Mouse (Mus musculus): Measurements from ENCODE around the gene Hist1h1c.
"Not testable (repeated sequence)": the region's sequence is repeated elsewhere in the genome, so short reads cannot be mapped to it uniquely, and the experiment has no call there.

The Hist1h1c gene

GRCm38 (mm10) chr13:23738677-23739068 lies at the start of gene Hist1h1c:
TSS of gene Hist1h1c (plus strand) at chr13:23738808.
- peak; percentile 86 to 89 for DNase-seq

- DNase-seq = no peak
These were observed 49.7 kb upstream of the Hist1h1c start for GRCm38 (mm10) chr13:23688956-23689355.

GRCm38 (mm10) chr13:23689459-23689858 lies 49.1 kb upstream of the Hist1h1c start:
- no peak for DNase-seq

GRCm38 (mm10) chr13:23693856-23694440 lies 44.7 kb upstream of the Hist1h1c start:
- no peak for DNase-seq

GRCm38 (mm10) chr13:23694956-23695355 lies 43.7 kb upstream of the Hist1h1c start:
- DNase-seq = no peak

GRCm38 (mm10) chr13:23695514-23695913 lies 43.1 kb upstream of the Hist1h1c start, which contains the start of gene Hist1h1t:
TSS of gene Hist1h1t (plus strand) at chr13:23695814.
- DNase-seq = no peak

GRCm38 (mm10) chr13:23696061-23696474 lies 42.5 kb upstream of the Hist1h1c start:
- DNase-seq = no peak

GRCm38 (mm10) chr13:23697491-23698299 lies 40.9 kb upstream of the Hist1h1c start:
- DNase-seq = peak in 1 of 2 experiments; percentile 61

- DNase-seq = peak; percentile 95 to 98
These were observed 40.3 kb upstream of the Hist1h1c start, which contains the start of gene Hist1h4c for GRCm38 (mm10) chr13:23698300-23698693. TSS of gene Hist1h4c (minus strand) at chr13:23698454.

- DNase-seq = no peak
These were observed 39.6 kb upstream of the Hist1h1c start for GRCm38 (mm10) chr13:23698996-23699395.

GRCm38 (mm10) chr13:23699767-23700166 lies 38.8 kb upstream of the Hist1h1c start:
- DNase-seq = no peak

- DNase-seq = peak; percentile 54 to 65
These were observed 37.7 kb upstream of the Hist1h1c start for GRCm38 (mm10) chr13:23700786-23701520.

- no peak for DNase-seq
These were observed 36.4 kb upstream of the Hist1h1c start for GRCm38 (mm10) chr13:23702220-23702619.

GRCm38 (mm10) chr13:23702801-23703200 lies 35.8 kb upstream of the Hist1h1c start:
- DNase-seq = not testable (repeated sequence)

- no peak for DNase-seq
These were observed 32.8 kb upstream of the Hist1h1c start for GRCm38 (mm10) chr13:23705751-23706356.

GRCm38 (mm10) chr13:23706771-23707170 lies 31.8 kb upstream of the Hist1h1c start:
- DNase-seq = no peak

GRCm38 (mm10) chr13:23708041-23708440 lies 30.6 kb upstream of the Hist1h1c start:
- no peak for DNase-seq

GRCm38 (mm10) chr13:23708654-23709053 lies 30.0 kb upstream of the Hist1h1c start:
- no peak for DNase-seq

- DNase-seq = no peak
These were observed 28.8 kb upstream of the Hist1h1c start for GRCm38 (mm10) chr13:23709714-23710373.

- peak; percentile 38 to 54 for DNase-seq
These were observed 28.1 kb upstream of the Hist1h1c start, which contains the start of gene Hfe for GRCm38 (mm10) chr13:23710374-23711089. TSS of gene Hfe (minus strand) at chr13:23710854.

- no peak for DNase-seq
These were observed 22.2 kb upstream of the Hist1h1c start for GRCm38 (mm10) chr13:23716261-23717042.
